ENCODE assay signal across 29 mouse cellular contexts in the genomic region with DNA sequence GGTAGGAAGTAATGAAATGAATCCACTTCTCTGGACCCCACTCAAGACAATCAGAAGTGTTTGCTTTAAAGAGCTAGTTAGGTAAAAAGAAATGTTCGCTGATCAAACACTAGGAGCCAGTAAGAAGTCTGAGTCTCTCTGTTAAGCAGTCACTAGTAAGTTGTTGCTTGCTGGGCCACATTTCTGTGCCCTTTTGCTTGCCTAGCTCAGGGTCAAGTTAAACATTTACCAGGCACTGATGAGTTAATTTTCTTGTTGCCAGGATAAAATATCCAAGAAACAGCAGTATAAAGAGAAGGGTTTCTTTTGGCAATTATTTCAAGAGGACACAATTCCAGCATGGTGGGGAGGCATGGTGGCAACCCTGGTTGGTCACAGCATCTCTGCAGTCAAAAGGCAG.
A peak's percentile ranks its signal among the peaks of the same experiment; 100 is the strongest.
DNase-seq lines count a peak whose midpoint lies in the region; ATAC-seq and TF ChIP-seq lines count a peak whose summit lies in the region.
"Had no signal": no experiment of that assay in that cellular context is flagged by ENCODE, and none has a peak within 500 bp of the region (broad histone marks: within the 10 kb centered on the region; RNA-seq: fewer than 3 reads in every experiment).

No protein-coding gene starts in this region.

- H3K27me3 ChIP-seq in liver, adult 2 months (ENCODE audit: control insufficient read depth, insufficient read depth, low read length), result no peaks in the 10 kb centered on the region
- H3K27me3 ChIP-seq in liver, embryonic 11.5 days (replicated peaks; ENCODE audit: control insufficient read depth, insufficient read depth, low read length), result no peaks in the 10 kb centered on the region
- H3K27me3 ChIP-seq in midbrain, embryonic 16.5 days (ENCODE audit: control insufficient read depth, insufficient read depth, low read depth, low read length), result no peaks in the 10 kb centered on the region; the same call in 1 of the 2 replicates
- H3K27me3 ChIP-seq: embryonic facial prominence, embryonic 13.5 days; forebrain, embryonic 13.5 days; heart, embryonic 13.5 days; hindbrain, embryonic 13.5 days had no signal

- H3K36me3 ChIP-seq in liver, adult 2 months (ENCODE audit: control insufficient read depth, insufficient read depth, low read length), result no peaks in the 10 kb centered on the region
- no peaks in the 10 kb centered on the region for H3K36me3 ChIP-seq in liver, embryonic 11.5 days (ENCODE audit: control insufficient read depth, insufficient read depth, low read length)
- no peaks in the 10 kb centered on the region for H3K36me3 ChIP-seq in midbrain, embryonic 16.5 days (ENCODE audit: control insufficient read depth, insufficient read depth, low read length)
- H3K36me3 ChIP-seq: embryonic facial prominence, embryonic 10.5 days; embryonic facial prominence, embryonic 13.5 days; heart, embryonic 10.5 days; heart, embryonic 13.5 days; hindbrain, embryonic 10.5 days; hindbrain, embryonic 13.5 days had no signal

- DNase-seq in liver, adult 2 months (ENCODE audit: extremely low read depth, low read depth, low spot score), result peak; percentile 12
- no peak for DNase-seq in liver, embryonic 11.5 days (ENCODE audit: low spot score)
- peak; percentile 85 for DNase-seq in kidney, adult 9 months
- DNase-seq in kidney, postnatal 14 days, result peak; percentile 42
- DNase-seq in yolk sac, embryonic 10.5 days (ENCODE audit: low spot score), result peak; percentile 19
- DNase-seq in adipocyte (ENCODE audit: low spot score), result no peak
- DNase-seq in layer of hippocampus, adult 9-10 months (ENCODE audit: low spot score), result no peak
- DNase-seq: adrenal gland, adult 8-10 months; adrenal gland, postnatal 25 days; cerebellum, adult 11-12 months; cerebellum, adult 8-10 months; cerebellum, postnatal 10 days; cerebellum, postnatal 36 days; embryo, embryonic 11 days; gastrocnemius, postnatal 10 days; gastrocnemius, postnatal 36 days; heart, adult 2 months; heart, postnatal 14 days had no signal

- no peak for TF ChIP-seq POLR2A in liver, adult 2 months (IDR thresholded peaks at IDR 0.05; ENCODE audit: extremely low read depth, insufficient read depth, low read length)

- 23% methylated on average over 1 of the region's 1 CpGs for WGBS in liver, adult 2 months
- WGBS in liver, embryonic 11.5 days, result 66% methylated on average over 1 of the region's 1 CpGs
- 73% methylated on average over 1 of the region's 1 CpGs for WGBS in midbrain, embryonic 16.5 days

- no peak overlapping the region for H3K4me3 ChIP-seq in liver, adult 2 months (ENCODE audit: insufficient read depth, low read depth, low read length)
- H3K4me3 ChIP-seq in liver, embryonic 11.5 days (ENCODE audit: low read depth, low read length), result no peak overlapping the region
- no peak overlapping the region for H3K4me3 ChIP-seq in midbrain, embryonic 16.5 days (ENCODE audit: low read depth, low read length)
- H3K4me3 ChIP-seq: embryonic facial prominence, embryonic 10.5 days; embryonic facial prominence, embryonic 13.5 days; erythroblast, embryonic 14.5 days; forebrain, embryonic 13.5 days; heart, adult 2 months; heart, embryonic 10.5 days; heart, embryonic 13.5 days; hindbrain, embryonic 10.5 days; hindbrain, embryonic 13.5 days had no signal

- H3K4me2 ChIP-seq in liver, embryonic 11.5 days, result no peak overlapping the region
- no peak overlapping the region for H3K4me2 ChIP-seq in midbrain, embryonic 16.5 days (ENCODE audit: low read length)
- H3K4me2 ChIP-seq: embryonic facial prominence, embryonic 13.5 days; forebrain, embryonic 13.5 days; heart, embryonic 13.5 days; hindbrain, embryonic 13.5 days had no signal

- no peak for TF ChIP-seq CTCF in liver, adult 2 months (IDR thresholded peaks at IDR 0.05; ENCODE audit: low read depth, low read length)

- H3K27ac ChIP-seq in liver, adult 2 months (replicated peaks; ENCODE audit: insufficient read depth, low read depth, low read length), result no peak overlapping the region
- H3K27ac ChIP-seq in liver, embryonic 11.5 days (ENCODE audit: low read depth, low read length), result no peak overlapping the region
- no peak overlapping the region for H3K27ac ChIP-seq in midbrain, embryonic 16.5 days (ENCODE audit: low read length)
- H3K27ac ChIP-seq: embryonic facial prominence, embryonic 10.5 days; embryonic facial prominence, embryonic 13.5 days; forebrain, embryonic 13.5 days; heart, adult 2 months; heart, embryonic 10.5 days; heart, embryonic 13.5 days; hindbrain, embryonic 10.5 days; hindbrain, embryonic 13.5 days had no signal

- no peaks in the 10 kb centered on the region for H3K79me2 ChIP-seq in liver, adult 2 months (ENCODE audit: control insufficient read depth, insufficient read depth, low read length)

- ATAC-seq in liver, embryonic 11.5 days (replicated peaks; ENCODE audit: low FRiP score), result no peak
- ATAC-seq in midbrain, embryonic 16.5 days, result no peak
- ATAC-seq: CD4-positive, CD25-positive, alpha-beta regulatory T cell, adult 4 months; forebrain, embryonic 13.5 days; forebrain, embryonic 16.5 days had no signal

- H3K9me3 ChIP-seq in liver, embryonic 11.5 days (ENCODE audit: control insufficient read depth, low read length), result no peaks in the 10 kb centered on the region
- no peaks in the 10 kb centered on the region for H3K9me3 ChIP-seq in midbrain, embryonic 16.5 days (replicated peaks; ENCODE audit: control insufficient read depth, low read length, poor library complexity, severe bottlenecking)
- H3K9me3 ChIP-seq: embryonic facial prominence, embryonic 10.5 days; embryonic facial prominence, embryonic 13.5 days; forebrain, embryonic 13.5 days; heart, embryonic 10.5 days; heart, embryonic 13.5 days; hindbrain, embryonic 10.5 days; hindbrain, embryonic 13.5 days had no signal

- no peaks in the 10 kb centered on the region for H3K4me1 ChIP-seq in liver, adult 2 months (ENCODE audit: control insufficient read depth, insufficient read depth, low read length)
- H3K4me1 ChIP-seq in liver, embryonic 11.5 days (replicated peaks; ENCODE audit: control insufficient read depth, insufficient read depth, low read length), result no peaks in the 10 kb centered on the region
- no peaks in the 10 kb centered on the region for H3K4me1 ChIP-seq in midbrain, embryonic 16.5 days (ENCODE audit: control insufficient read depth, insufficient read depth, low read length)
- H3K4me1 ChIP-seq: embryonic facial prominence, embryonic 10.5 days; embryonic facial prominence, embryonic 13.5 days; forebrain, embryonic 13.5 days; heart, embryonic 10.5 days; heart, embryonic 13.5 days; hindbrain, embryonic 10.5 days; hindbrain, embryonic 13.5 days had no signal

- H3K9ac ChIP-seq in liver, adult 2 months (ENCODE audit: low read depth, low read length), result no peak overlapping the region
- H3K9ac ChIP-seq in liver, embryonic 11.5 days (ENCODE audit: low read depth, low read length), result no peak overlapping the region
- H3K9ac ChIP-seq in midbrain, embryonic 16.5 days (ENCODE audit: low read depth, low read length), result no peak overlapping the region
- H3K9ac ChIP-seq: embryonic facial prominence, embryonic 13.5 days; forebrain, embryonic 13.5 days; heart, embryonic 13.5 days; hindbrain, embryonic 13.5 days had no signal

Comparison
In these comparisons a context has a peak if more than half of its experiments do, and no peak if none do; other contexts are left out.
1. DNase-seq: peak in liver, adult 2 months (single experiment), kidney, adult 9 months (single experiment), kidney, postnatal 14 days (single experiment) and yolk sac, embryonic 10.5 days (single experiment); none in liver, embryonic 11.5 days (single experiment), adipocyte (single experiment) and layer of hippocampus, adult 9-10 months (single experiment).